Mouse (Mus musculus) embryonic facial prominence, embryonic 15.5 days (tissue): ENCODE results near the gene Plekhb1. TPM values are rescaled to one million over a fixed set of nuclear protein-coding genes. Genes with fewer than 3 reads are reported as not detected.

Source experiments
- ATAC-seq: fragments of 200-750 bp; cut with Nextera tagmentation; 2 replicates; pipeline ENCODE4 v1.8.0; 2017; ENCODE audit warnings: low read depth, moderate TSS enrichment; ENCODE audit not compliant: insufficient number of reproducible peaks, low FRiP score, low TSS enrichment
- H3K27ac ChIP-seq: fragments of 300-500 bp; sonication (generic); replicated peaks from 2 replicates; pipeline ENCODE4 v1.5.1; 2015; ENCODE audit warnings: mild to moderate bottlenecking, inconsistent platforms
- H3K27me3 ChIP-seq: fragments of 300-500 bp; sonication (generic); 2 replicates; pipeline ENCODE4 v1.6.1; 2015; ENCODE audit warnings: inconsistent platforms
- H3K36me3 ChIP-seq: fragments of 300-500 bp; sonication (generic); 2 replicates; pipeline ENCODE4 v1.6.1; 2015; ENCODE audit warnings: mild to moderate bottlenecking, inconsistent platforms
- H3K4me1 ChIP-seq: fragments of 300-500 bp; sonication (generic); 2 replicates; pipeline ENCODE4 v1.6.1; 2015; ENCODE audit warnings: inconsistent platforms
- H3K4me2 ChIP-seq: fragments of 300-500 bp; sonication (generic); replicated peaks from 2 replicates; pipeline ENCODE4 v1.6.1; 2015; ENCODE audit warnings: mild to moderate bottlenecking, inconsistent platforms
- H3K4me3 ChIP-seq: fragments of 300-500 bp; sonication (generic); replicated peaks from 2 replicates; pipeline ENCODE4 v1.5.1; 2015; ENCODE audit warnings: mild to moderate bottlenecking, inconsistent platforms
- H3K9ac ChIP-seq: fragments of 300-500 bp; sonication (generic); 2 replicates; pipeline ENCODE4 v1.6.1; 2015; ENCODE audit warnings: inconsistent platforms
- H3K9me3 ChIP-seq: fragments of 300-500 bp; sonication (generic); replicated peaks from 2 replicates; pipeline ENCODE4 v1.6.1; 2016; ENCODE audit warnings: inconsistent platforms
- WGBS: fragments of 180-500 bp; shearing (Covaris S2); methylation state at CpG from one replicate; pipeline ENCODE4 v1.1.7; 2015; 5-methylcytosine and 5-hydroxymethylcytosine counted together
- polyA plus RNA-seq: library from polyadenylated mRNA; unstranded; fragments of >200 nt; fragmentation: Nextera tagmentation; extraction: Ambion mirVana; gene quantifications from 2 replicates; pipeline ENCODE4 v1.2.1, GENCODE M21; 2015

Gene Plekhb1
- polyA plus RNA-seq, 1 experiment from 2014 or later: 15.2 TPM

DNA sequence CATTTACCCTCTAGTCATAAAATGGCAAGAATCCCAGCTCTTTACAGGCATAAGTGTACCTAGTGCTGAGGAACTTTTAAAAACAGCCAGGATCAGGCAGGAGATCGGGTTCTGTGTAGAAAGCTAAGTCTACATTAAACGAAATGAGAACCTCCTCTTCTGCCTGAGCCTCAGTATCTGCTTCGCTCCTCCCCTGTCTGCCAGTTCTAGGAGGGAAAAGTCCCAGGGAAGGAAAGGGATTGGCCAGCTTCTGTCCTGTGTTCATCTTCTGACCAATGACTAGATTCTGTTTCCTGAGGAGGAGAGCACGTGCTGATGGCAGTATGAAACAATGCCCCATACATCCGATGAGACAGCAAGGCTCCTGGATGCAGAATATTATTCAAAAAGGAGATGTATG is 18.9 kb upstream of the Plekhb1 start:
- Histone ChIP-seq H3K27me3 (no peaks in the 10 kb centered on the region), H3K4me2 (no peak overlapping the region), H3K9ac (no peak overlapping the region), H3K27ac (no peak overlapping the region), H3K4me1 (no peaks in the 10 kb centered on the region), H3K4me3 (no peak overlapping the region), H3K36me3 (no peaks in the 10 kb centered on the region), H3K9me3 (no peaks in the 10 kb centered on the region)
- 49% methylated on average over 5 of the region's 5 CpGs for WGBS
- ATAC-seq: no peak

DNA sequence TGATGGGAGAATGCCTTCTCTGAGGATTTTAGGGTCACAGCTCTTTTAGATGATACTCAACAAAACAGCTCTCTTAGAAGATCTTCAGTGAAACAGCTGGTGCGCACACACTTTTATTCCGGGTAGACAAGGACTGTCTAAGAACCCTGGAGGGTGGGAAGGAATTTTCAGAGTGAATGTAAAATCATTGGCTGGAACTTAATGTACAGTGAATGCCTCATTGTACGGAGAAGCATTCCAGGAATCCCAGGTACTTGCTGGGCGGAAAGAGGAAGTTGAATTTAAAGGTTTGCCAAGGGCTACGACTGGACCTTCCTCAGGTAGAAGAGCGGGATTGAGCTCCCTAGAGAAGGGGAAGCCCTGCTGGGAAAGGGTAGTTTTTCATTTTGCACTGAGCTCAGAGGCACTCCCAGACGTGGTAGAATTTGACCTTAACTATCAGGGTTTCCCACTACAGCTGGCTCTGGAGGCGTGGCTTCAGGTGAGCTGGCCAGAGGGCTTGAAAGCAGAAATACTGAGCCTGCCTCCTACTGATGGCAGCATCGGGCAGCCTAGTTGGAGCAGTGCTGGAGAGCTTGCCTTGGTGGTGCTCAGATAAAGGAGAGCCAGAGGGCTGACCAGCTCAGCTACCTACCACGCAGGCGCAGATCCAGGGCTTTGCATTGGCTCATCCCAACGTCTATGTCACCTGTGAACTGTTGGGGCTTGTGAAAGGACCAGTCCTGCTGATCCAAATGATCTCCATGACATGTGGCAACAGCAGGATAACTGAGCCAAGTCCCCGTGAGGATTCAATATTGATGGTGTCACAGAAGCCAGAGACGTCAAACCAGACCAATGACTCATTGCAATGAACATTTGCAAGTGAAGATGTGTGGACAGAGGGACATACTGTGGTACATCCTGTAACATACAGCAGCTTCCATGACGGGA is 17.0 kb upstream of the Plekhb1 start:
- Histone ChIP-seq H3K4me1 (no peaks in the 10 kb centered on the region), H3K27me3 (no peaks in the 10 kb centered on the region), H3K9me3 (no peaks in the 10 kb centered on the region), H3K4me3 (no peak overlapping the region), H3K27ac (no peak overlapping the region), H3K36me3 (no peaks in the 10 kb centered on the region), H3K4me2 (no peak overlapping the region), H3K9ac (no peak overlapping the region)
- 49% methylated on average over 15 of the region's 15 CpGs for WGBS
- no peak for ATAC-seq

- WGBS: 65% methylated on average over 5 of the region's 5 CpGs
- H3K36me3 ChIP-seq: no peaks in the 10 kb centered on the region
- H3K27me3 ChIP-seq: no peaks in the 10 kb centered on the region
- ATAC-seq: no peak
- no peaks in the 10 kb centered on the region for H3K9me3 ChIP-seq
- H3K9ac ChIP-seq: no peak overlapping the region
- no peaks in the 10 kb centered on the region for H3K4me1 ChIP-seq
- no peak overlapping the region for H3K27ac ChIP-seq
- no peak overlapping the region for H3K4me3 ChIP-seq
- no peak overlapping the region for H3K4me2 ChIP-seq
Measured at GRCm38 (mm10) chr7:100678052-100678451, 15.8 kb upstream of the Plekhb1 start.

- Histone ChIP-seq H3K27me3 (no peaks in the 10 kb centered on the region), H3K27ac (no peak overlapping the region), H3K36me3 (no peaks in the 10 kb centered on the region), H3K4me3 (no peak overlapping the region), H3K4me1 (no peaks in the 10 kb centered on the region), H3K4me2 (no peak overlapping the region), H3K9ac (no peak overlapping the region), H3K9me3 (no peaks in the 10 kb centered on the region)
- WGBS: 85% methylated on average over 2 of the region's 2 CpGs
- ATAC-seq: no peak
Measured at GRCm38 (mm10) chr7:100674941-100675340, 12.7 kb upstream of the Plekhb1 start.

DNA sequence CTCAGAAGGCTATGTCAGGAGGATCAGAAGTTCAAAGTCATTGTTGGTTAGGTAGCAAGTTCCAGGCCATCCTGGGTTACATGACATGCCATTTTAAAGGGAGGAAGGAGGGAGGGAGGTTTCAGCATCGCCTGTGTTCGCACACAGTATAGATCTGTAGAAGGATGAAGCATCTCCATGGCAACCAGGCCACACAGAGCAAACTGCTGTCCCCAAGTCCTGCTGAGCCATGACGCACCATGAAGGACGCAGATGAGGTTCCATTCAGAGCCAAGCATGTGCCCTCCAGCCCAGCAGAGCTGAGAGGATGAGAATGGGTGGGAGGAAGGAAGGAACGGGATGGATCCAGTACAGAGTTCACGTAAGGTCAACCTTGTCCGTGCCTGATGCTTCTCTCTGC is 11.2 kb upstream of the Plekhb1 start:
- Histone ChIP-seq H3K27me3 (no peaks in the 10 kb centered on the region), H3K4me2 (no peak overlapping the region), H3K4me1 (no peaks in the 10 kb centered on the region), H3K9me3 (no peaks in the 10 kb centered on the region), H3K27ac (no peak overlapping the region), H3K9ac (no peak overlapping the region), H3K36me3 (no peaks in the 10 kb centered on the region), H3K4me3 (no peak overlapping the region)
- ATAC-seq: no peak
- 64% methylated on average over 7 of the region's 7 CpGs for WGBS

- ATAC-seq: no peak
- WGBS: 88% methylated on average over 5 of the region's 5 CpGs
- Histone ChIP-seq H3K4me3 (no peak overlapping the region), H3K9ac (no peak overlapping the region), H3K27me3 (no peaks in the 10 kb centered on the region), H3K4me1 (no peaks in the 10 kb centered on the region), H3K4me2 (no peak overlapping the region), H3K9me3 (no peaks in the 10 kb centered on the region), H3K36me3 (no peaks in the 10 kb centered on the region), H3K27ac (no peak overlapping the region)
Measured at GRCm38 (mm10) chr7:100670646-100671045, 8.4 kb upstream of the Plekhb1 start.

GRCm38 (mm10) chr7:100663729-100664304 is 1.6 kb upstream of the Plekhb1 start:
- H3K4me1 ChIP-seq: peaks cover 14% of the 10 kb centered on the region
- ATAC-seq: no peak
- H3K9me3 ChIP-seq: no peaks in the 10 kb centered on the region
- H3K27me3 ChIP-seq: no peaks in the 10 kb centered on the region
- WGBS: 62% methylated on average over 11 of the region's 11 CpGs
- H3K4me3 ChIP-seq: no peak overlapping the region
- H3K9ac ChIP-seq: no peak overlapping the region
- no peak overlapping the region for H3K27ac ChIP-seq
- no peak overlapping the region for H3K4me2 ChIP-seq
- H3K36me3 ChIP-seq: no peaks in the 10 kb centered on the region

DNA sequence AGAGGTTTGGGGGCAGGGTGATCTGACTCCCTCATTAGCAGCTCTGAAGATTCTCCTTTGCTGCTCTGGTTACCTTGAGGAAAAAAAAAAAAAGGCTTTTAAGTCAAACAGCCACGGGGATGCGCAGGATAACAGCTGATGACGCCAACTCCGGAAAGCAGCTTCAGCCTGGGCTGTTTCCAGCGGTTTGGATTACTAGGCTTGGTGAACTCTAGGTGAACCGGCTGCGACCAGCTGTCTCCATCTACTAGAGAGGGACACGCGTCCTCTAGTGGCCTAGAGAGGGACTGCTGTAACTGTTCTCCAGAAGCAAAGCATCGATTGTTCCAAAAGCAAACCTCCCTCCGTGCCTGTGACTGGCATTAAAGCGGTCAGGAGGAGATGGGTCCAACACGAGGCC is 976 bp upstream of the Plekhb1 start:
- Histone ChIP-seq H3K9ac (no peak overlapping the region), H3K4me1 (peaks cover 17% of the 10 kb centered on the region), H3K27ac (no peak overlapping the region; the same call in 1 of the 2 replicates), H3K36me3 (no peaks in the 10 kb centered on the region), H3K4me3 (no peak overlapping the region), H3K4me2 (peak overlapping the region; percentile 21; the same call in 1 of the 2 replicates), H3K27me3 (no peaks in the 10 kb centered on the region), H3K9me3 (no peaks in the 10 kb centered on the region)
- peak; percentile 79 for ATAC-seq
- under 1% methylated on average over 13 of the region's 13 CpGs for WGBS

DNA sequence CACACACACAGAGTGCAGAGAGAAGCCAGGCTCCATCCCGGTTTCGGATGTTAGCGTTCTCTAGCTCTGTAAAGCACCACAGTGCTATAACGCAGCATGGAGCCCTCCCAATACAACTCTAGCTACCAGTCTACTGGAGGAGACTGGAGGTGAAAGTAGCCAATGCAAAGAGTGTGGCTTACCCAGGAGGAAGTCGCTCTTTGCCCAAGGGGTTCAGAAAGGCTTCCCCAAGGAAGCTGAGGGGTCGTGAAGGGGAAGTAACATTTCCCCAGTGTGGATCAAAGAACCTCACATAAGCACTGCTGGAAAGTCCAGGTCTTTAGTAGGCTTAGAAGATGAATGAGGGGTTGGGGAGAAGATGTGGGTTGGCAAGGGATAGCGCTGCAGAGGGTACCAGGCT is 950 bp downstream of the Plekhb1 start:
- 86% methylated on average over 7 of the region's 7 CpGs for WGBS
- Histone ChIP-seq H3K27me3 (no peaks in the 10 kb centered on the region), H3K9me3 (no peaks in the 10 kb centered on the region), H3K4me3 (no peak overlapping the region), H3K27ac (no peak overlapping the region), H3K4me1 (peaks cover 18% of the 10 kb centered on the region), H3K36me3 (no peaks in the 10 kb centered on the region), H3K9ac (no peak overlapping the region), H3K4me2 (no peak overlapping the region)
- no peak for ATAC-seq

DNA sequence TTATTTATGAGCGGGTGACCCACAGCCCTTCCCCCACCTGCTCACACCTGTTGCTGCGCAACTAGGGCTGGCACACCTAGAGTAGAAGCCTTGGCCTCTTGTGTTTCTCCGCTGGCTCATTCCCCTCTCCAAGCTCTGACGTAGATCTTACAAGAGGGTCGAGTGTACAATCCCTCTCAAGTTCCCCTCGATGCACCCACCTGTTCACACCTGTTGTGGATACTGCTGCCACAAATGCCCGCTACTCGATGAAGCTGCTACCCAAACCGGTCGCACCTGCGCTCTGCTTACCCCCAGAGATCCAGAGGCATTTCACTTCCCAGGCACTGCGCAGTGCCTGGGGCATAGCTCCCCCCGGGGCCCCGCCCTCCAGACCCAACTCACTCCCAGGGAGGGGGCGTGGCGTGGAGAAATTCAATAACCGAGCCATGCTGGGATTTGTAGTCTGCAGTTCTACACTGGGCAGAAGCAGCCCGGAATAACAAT is 4.1 kb downstream of the Plekhb1 start:
- peaks cover 7% of the 10 kb centered on the region for H3K4me1 ChIP-seq
- WGBS: 23% methylated on average over 18 of the region's 18 CpGs
- peak overlapping the region; percentile 19; the same call in 1 of the 2 replicates for H3K4me3 ChIP-seq
- H3K27me3 ChIP-seq: no peaks in the 10 kb centered on the region
- no peak overlapping the region for H3K9ac ChIP-seq
- ATAC-seq: peak; percentile 67
- H3K4me2 ChIP-seq: peak overlapping the region; percentile 37
- H3K36me3 ChIP-seq: no peaks in the 10 kb centered on the region
- H3K27ac ChIP-seq: no peak overlapping the region
- no peaks in the 10 kb centered on the region for H3K9me3 ChIP-seq

DNA sequence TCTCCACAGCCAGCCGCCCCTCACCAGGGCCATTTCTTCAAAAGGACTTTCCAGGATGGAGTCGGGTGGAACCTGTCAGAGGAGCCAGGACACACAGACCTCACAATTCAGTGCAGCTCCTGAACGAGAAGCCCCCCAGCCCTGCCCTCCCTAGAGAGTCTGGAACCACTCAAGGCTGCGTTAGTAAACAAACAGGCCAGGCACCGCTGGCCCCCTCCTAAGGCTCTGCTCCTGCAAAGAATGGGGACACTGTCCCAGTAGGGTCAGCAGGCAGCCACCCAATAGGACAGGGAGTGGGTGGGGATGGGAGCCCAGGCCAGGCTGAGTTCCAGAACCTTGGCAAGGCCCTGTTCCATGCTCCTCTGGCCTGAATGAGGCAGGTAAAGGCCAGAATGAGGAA is 5.5 kb downstream of the Plekhb1 start:
- 17% methylated on average over 5 of the region's 5 CpGs for WGBS
- Histone ChIP-seq H3K4me3 (no peak overlapping the region), H3K9ac (no peak overlapping the region), H3K4me2 (no peak overlapping the region), H3K27me3 (no peaks in the 10 kb centered on the region), H3K9me3 (no peaks in the 10 kb centered on the region), H3K4me1 (0 out of 2 replicates have a peak, but pooled peaks cover 3% of the 10 kb centered on the region), H3K27ac (no peak overlapping the region), H3K36me3 (no peaks in the 10 kb centered on the region)
- no peak for ATAC-seq
